Mouse (Mus musculus): Measurements from ENCODE around the gene Selplg.

DNA sequence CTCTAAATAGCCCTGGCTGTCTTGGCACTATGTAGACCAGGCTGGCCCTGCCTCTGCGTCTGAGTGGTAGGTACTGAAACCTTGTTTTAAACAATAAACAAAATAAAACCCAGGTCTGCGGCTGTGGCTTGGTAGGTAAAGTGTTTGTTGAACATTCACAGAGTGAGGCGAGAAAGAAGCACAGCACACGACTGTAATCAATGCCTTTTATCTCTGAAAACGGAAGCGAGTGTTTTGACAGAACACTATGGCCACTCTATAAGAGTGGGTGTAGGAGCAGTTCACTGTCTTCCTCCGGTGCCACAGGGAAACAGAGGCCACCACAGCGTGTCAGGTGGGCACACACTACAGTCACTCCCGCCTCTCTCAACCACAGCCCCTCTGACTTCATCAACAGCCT, 9.8 kb upstream of the Selplg start:
- no peak for TF ChIP-seq POLR2A (IDR thresholded peaks at IDR 0.05; ENCODE audit: low read depth, low read length)
- no peak for TF ChIP-seq CTCF (IDR thresholded peaks at IDR 0.05; ENCODE audit: extremely low read depth, insufficient read depth, insufficient read length, insufficient replicate concordance)

Data from spleen, adult 2 months (tissue).